Mouse (Mus musculus) heart, postnatal 0 days (tissue): ENCODE measurements around the gene Cox4i1. TPM values are rescaled to one million over a fixed set of nuclear protein-coding genes. Genes with fewer than 3 reads are reported as not detected.
A peak's percentile ranks its signal among the peaks of the same experiment; 100 is the strongest.

ENCODE experiments used
- ATAC-seq: fragments of 200-750 bp; cut with Nextera tagmentation; 2 replicates; pipeline ENCODE4 v1.8.0; 2017; ENCODE audit warnings: low read depth, moderate number of reproducible peaks, moderate library complexity; ENCODE audit not compliant: insufficient read depth
- DNase-seq: peaks from one replicate; pipeline ENCODE4 v3.0.0-alpha.2; 2016; ENCODE audit warnings: low spot score
- H3K27ac ChIP-seq: fragments of 300-500 bp; sonication (generic); 2 replicates; pipeline ENCODE4 v1.5.1; 2014; ENCODE audit warnings: low read depth, mild to moderate bottlenecking
- H3K27me3 ChIP-seq: fragments of 300-500 bp; sonication (generic); 2 replicates; pipeline ENCODE4 v1.6.1; 2014; ENCODE audit warnings: low read length, mixed read lengths; ENCODE audit not compliant: control insufficient read depth, insufficient read depth
- H3K36me3 ChIP-seq: fragments of 300-500 bp; sonication (generic); replicated peaks from 2 replicates; pipeline ENCODE4 v1.6.1; 2014; ENCODE audit warnings: low read length, mixed read lengths; ENCODE audit not compliant: control insufficient read depth, insufficient read depth
- H3K4me1 ChIP-seq: fragments of 300-500 bp; sonication (generic); 2 replicates; pipeline ENCODE4 v1.6.1; 2014; ENCODE audit warnings: antibody characterized with exemption; ENCODE audit not compliant: control insufficient read depth, insufficient read depth
- H3K4me2 ChIP-seq: fragments of 300-500 bp; sonication (generic); 2 replicates; pipeline ENCODE4 v1.6.1; 2014; ENCODE audit warnings: low read depth, mild to moderate bottlenecking, low read length, moderate library complexity
- H3K4me3 ChIP-seq: fragments of 300-500 bp; sonication (generic); 2 replicates; pipeline ENCODE4 v1.5.1; 2014; ENCODE audit warnings: low read depth, low read length
- H3K9ac ChIP-seq: fragments of 300-500 bp; sonication (generic); replicated peaks from 2 replicates; pipeline ENCODE4 v1.6.1; 2014; ENCODE audit warnings: low read depth, low read length, mixed read lengths
- H3K9me3 ChIP-seq: fragments of 300-500 bp; sonication (generic); replicated peaks from 2 replicates; pipeline ENCODE4 v1.6.1; 2016; ENCODE audit warnings: low read length; ENCODE audit not compliant: control insufficient read depth
- CTCF ChIP-seq: IDR thresholded peaks from 2 replicates; pipeline ENCODE4 v1.5.1; 2016; ENCODE audit warnings: antibody characterized with exemption, control low read depth, low read depth
- EP300 ChIP-seq: IDR thresholded peaks from 2 replicates; pipeline ENCODE4 v1.6.1; 2016; ENCODE audit warnings: antibody characterized with exemption, low read depth
- WGBS: fragments of 180-500 bp; shearing (Covaris S2); extraction: QIAGEN DNeasy Blood & Tissue Kit; methylation state at CpG from one replicate; pipeline ENCODE4 v1.1.7; 2014; 5-methylcytosine and 5-hydroxymethylcytosine counted together
- polyA plus RNA-seq: library from polyadenylated mRNA; unstranded; fragments of >200 nt; fragmentation: Nextera tagmentation; extraction: Ambion mirVana; gene quantifications from 2 replicates; pipeline ENCODE4 v1.2.1, GENCODE M21; 2015
- total RNA-seq: library from RNA; depleted of rRNA; stranded (reverse); fragments of >200 nt; gene quantifications from 2 replicates; pipeline ENCODE4 v1.2.3, GENCODE M21; 2014; ENCODE audit warnings: low replicate concordance; rRNA removed

Gene Cox4i1
- total and polyA plus RNA-seq, 2 experiments from 2014 or later, result 2,021 to 4,528 TPM

- no peaks in the 10 kb centered on the region; the same call in 1 of the 2 replicates for H3K27me3 ChIP-seq
- H3K9me3 ChIP-seq, result no peaks in the 10 kb centered on the region
- TF ChIP-seq EP300 (no peak), CTCF (no peak)
- no peaks in the 10 kb centered on the region for H3K4me1 ChIP-seq
- H3K27ac ChIP-seq, result no peak overlapping the region
- ATAC-seq (no peak), DNase-seq (no peak)
- H3K36me3 ChIP-seq, result no peaks in the 10 kb centered on the region
- H3K4me3 ChIP-seq, result no peak overlapping the region
- H3K9ac ChIP-seq, result no peak overlapping the region
- no peak overlapping the region for H3K4me2 ChIP-seq
- 78% methylated on average over 3 of the region's 3 CpGs for WGBS
Measured at GRCm38 (mm10) chr8:120706193-120706592, 38.2 kb downstream of the Cox4i1 start.

DNA sequence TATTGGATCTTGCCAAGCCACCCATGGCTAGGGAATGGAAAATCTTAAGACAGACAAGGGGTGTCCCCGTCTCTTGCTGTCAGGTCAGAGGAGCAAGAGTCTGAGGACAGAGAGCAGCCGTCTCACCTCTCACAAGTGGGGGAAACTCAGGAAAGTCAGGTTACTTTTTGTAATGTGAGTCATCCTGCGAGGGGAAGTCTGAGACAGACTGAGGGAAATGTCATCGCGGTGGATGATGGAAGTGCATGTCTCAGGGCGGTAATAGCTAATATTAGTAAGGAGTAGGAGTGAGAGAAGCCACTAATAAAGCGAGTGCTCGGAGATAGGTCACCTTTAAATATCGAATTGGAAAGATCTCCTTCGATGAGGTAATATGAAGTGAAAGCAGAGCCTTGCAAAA, 41.2 kb downstream of the Cox4i1 start:
- no peak for DNase-seq
- Histone ChIP-seq H3K27me3 (no peaks in the 10 kb centered on the region), H3K4me3 (no peak overlapping the region), H3K9me3 (no peaks in the 10 kb centered on the region), H3K27ac (no peak overlapping the region), H3K4me1 (no peaks in the 10 kb centered on the region), H3K9ac (no peak overlapping the region), H3K4me2 (no peak overlapping the region), H3K36me3 (no peaks in the 10 kb centered on the region)
- TF ChIP-seq EP300, result no peak
- no peak for TF ChIP-seq CTCF
- 55% methylated on average over 10 of the region's 10 CpGs for WGBS
- ATAC-seq, result no peak

DNA sequence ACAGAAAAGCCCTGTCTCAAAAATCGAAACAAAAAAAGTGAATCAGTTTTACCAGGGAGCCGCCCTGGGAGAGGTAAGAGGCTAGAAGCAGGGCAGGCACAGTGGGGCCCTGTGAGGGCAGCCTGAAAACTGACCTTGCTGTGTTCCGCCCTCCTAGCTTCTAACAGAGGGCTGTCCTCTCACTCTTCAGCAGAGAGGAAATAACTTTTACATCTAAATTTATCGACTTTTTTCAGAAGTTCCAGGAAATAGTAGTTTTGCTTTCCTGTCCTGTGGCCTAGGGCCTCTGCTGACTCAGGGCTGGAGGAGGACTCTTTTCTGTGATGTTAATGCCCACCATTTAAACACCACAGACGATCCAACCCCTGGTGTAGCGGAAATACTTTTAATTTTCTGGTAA, 47.2 kb downstream of the Cox4i1 start:
- Histone ChIP-seq H3K4me1 (no peaks in the 10 kb centered on the region), H3K27me3 (no peaks in the 10 kb centered on the region), H3K27ac (peak overlapping the region; percentile 38; the same call in 1 of the 2 replicates), H3K4me3 (no peak overlapping the region), H3K4me2 (no peak overlapping the region), H3K36me3 (no peaks in the 10 kb centered on the region), H3K9me3 (no peaks in the 10 kb centered on the region), H3K9ac (no peak overlapping the region)
- TF ChIP-seq EP300, result no peak
- TF ChIP-seq CTCF, result no peak
- DNase-seq (no peak), ATAC-seq (no peak)
- 65% methylated on average over 6 of the region's 6 CpGs for WGBS

GRCm38 (mm10) chr8:120715996-120716680, 48.1 kb downstream of the Cox4i1 start:
- Histone ChIP-seq H3K4me1 (no peaks in the 10 kb centered on the region), H3K27ac (no peak overlapping the region), H3K27me3 (no peaks in the 10 kb centered on the region), H3K4me2 (no peak overlapping the region), H3K9ac (no peak overlapping the region), H3K9me3 (no peaks in the 10 kb centered on the region), H3K36me3 (no peaks in the 10 kb centered on the region), H3K4me3 (no peak overlapping the region)
- DNase-seq (no peak), ATAC-seq (0 out of 2 replicates have a peak, but pooled peaks have one; percentile 24)
- 64% methylated on average over 15 of the region's 15 CpGs for WGBS
- TF ChIP-seq CTCF, result no peak
- TF ChIP-seq EP300, result no peak

DNA sequence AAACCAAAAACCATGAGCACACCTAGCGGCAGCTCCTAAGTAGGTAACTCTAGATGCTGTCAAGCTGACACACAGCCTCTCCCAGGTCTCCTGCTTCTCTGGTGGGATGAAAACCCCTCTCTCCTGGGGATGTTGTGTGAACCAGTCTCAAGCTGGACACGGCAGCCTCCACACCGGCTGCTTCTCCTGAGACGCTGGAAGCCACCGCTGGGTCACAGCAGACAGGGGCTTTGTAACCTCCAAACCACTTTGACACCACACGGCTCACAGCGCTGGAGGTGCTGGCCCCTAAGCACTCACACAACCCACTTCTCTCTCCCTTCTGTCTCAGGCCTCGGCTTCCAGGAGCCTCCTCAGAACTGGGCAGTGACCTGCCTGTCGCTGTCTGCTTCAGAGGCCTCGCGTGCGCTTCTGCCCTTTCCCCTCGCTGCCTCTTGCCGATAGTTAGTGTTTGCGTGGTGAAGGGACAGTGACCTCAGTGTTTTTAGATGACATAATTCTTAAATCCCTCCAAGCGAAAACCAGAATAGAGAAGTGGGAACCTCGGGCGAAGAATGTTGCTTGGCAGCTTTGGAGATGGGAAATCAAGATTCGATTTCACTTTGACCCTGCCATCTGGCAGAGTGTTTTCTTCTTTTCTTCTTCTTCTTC, 51.7 kb downstream of the Cox4i1 start:
- Histone ChIP-seq H3K9ac (no peak overlapping the region), H3K4me1 (no peaks in the 10 kb centered on the region), H3K27ac (no peak overlapping the region), H3K9me3 (no peaks in the 10 kb centered on the region), H3K36me3 (no peaks in the 10 kb centered on the region), H3K27me3 (no peaks in the 10 kb centered on the region), H3K4me3 (no peak overlapping the region), H3K4me2 (no peak overlapping the region)
- DNase-seq, result no peak
- TF ChIP-seq CTCF (no peak), EP300 (no peak)
- 67% methylated on average over 19 of the region's 19 CpGs for WGBS
- ATAC-seq, result no peak

- Histone ChIP-seq H3K27ac (no peak overlapping the region), H3K4me1 (no peaks in the 10 kb centered on the region), H3K4me2 (no peak overlapping the region), H3K9ac (no peak overlapping the region), H3K36me3 (no peaks in the 10 kb centered on the region), H3K9me3 (no peaks in the 10 kb centered on the region), H3K27me3 (no peaks in the 10 kb centered on the region), H3K4me3 (no peak overlapping the region)
- 62% methylated on average over 6 of the region's 6 CpGs for WGBS
- ATAC-seq (no peak), DNase-seq (no peak)
- TF ChIP-seq CTCF (peak; percentile 14; the same call in 1 of the 2 replicates), EP300 (no peak)
Measured at GRCm38 (mm10) chr8:120723025-120723424, 55.0 kb downstream of the Cox4i1 start.

Other genes with a start within 250 kb of the Cox4i1 start
- gene Gins2, start 78.9 kb upstream of the Cox4i1 start, total RNA-seq, result 29.8 and 52.1 TPM in 2 replicates
- gene Gins2, start 78.9 kb upstream of the Cox4i1 start, polyA plus RNA-seq, result 19.3 and 23.8 TPM in 2 replicates
- 0.80 and 1.9 TPM in 2 replicates for gene 1190005I06Rik, start 20.6 kb upstream of the Cox4i1 start, total RNA-seq
- 9.3 and 9.7 TPM in 2 replicates for gene 1190005I06Rik, start 20.6 kb upstream of the Cox4i1 start, polyA plus RNA-seq
- 1.1 TPM in 1 of 2 replicates, not detected in the other for gene Gm27021, start 143 bp upstream of the Cox4i1 start, total RNA-seq
- 0.63 and 5.4 TPM in 2 replicates for gene Gm27021, start 143 bp upstream of the Cox4i1 start, polyA plus RNA-seq
- 45.4 and 110 TPM in 2 replicates for gene Emc8, start 351 bp downstream of the Cox4i1 start, total RNA-seq
- 127 and 134 TPM in 2 replicates for gene Emc8, start 351 bp downstream of the Cox4i1 start, polyA plus RNA-seq
- gene Irf8, start 68.1 kb downstream of the Cox4i1 start, total RNA-seq, result 13.9 and 15.2 TPM in 2 replicates
- 11.5 and 12.2 TPM in 2 replicates for gene Irf8, start 68.1 kb downstream of the Cox4i1 start, polyA plus RNA-seq